Mouse (Mus musculus) testis, adult 2 months (tissue): ENCODE measurements around the gene Ebf3.

ENCODE experiments used
- CTCF ChIP-seq: fragments of 200-500 bp; IDR thresholded peaks from 2 replicates; pipeline ENCODE4 v1.5.1; 2012; ENCODE audit warnings: low read depth, mild to moderate bottlenecking, inconsistent platforms, low read length, moderate library complexity; ENCODE audit not compliant: control insufficient read depth, insufficient read depth, insufficient replicate concordance
- POLR2A ChIP-seq: fragments of 200-500 bp; IDR thresholded peaks from 2 replicates; pipeline ENCODE4 v1.6.1; 2012; ENCODE audit warnings: low read depth, mild to moderate bottlenecking, inconsistent platforms, low read length, moderate library complexity; ENCODE audit not compliant: control insufficient read depth

DNA sequence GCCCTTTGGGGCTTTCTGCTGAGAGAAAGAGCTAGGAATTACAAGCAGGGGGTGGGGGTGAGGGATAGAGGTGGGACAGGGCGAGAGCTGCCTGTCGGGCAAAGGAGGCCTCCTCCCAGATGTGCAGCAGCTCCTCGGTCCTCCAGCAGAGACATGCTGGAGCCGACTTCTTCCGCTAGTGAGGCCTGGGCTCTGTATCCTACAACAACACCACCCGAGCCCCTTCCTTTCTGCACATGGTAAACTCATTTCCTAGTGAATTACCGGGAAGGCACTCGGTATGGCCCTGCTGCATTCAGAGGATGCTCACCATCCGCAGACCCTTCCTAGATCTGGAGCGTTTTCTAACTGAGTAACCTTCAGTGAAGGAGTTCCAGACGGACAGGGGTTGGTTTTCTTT is 14.1 kb downstream of the Ebf3 start:
- TF ChIP-seq CTCF, result no peak
- no peak for TF ChIP-seq POLR2A
